16 mouse cellular contexts compared by ENCODE assay signal in the genomic region with DNA sequence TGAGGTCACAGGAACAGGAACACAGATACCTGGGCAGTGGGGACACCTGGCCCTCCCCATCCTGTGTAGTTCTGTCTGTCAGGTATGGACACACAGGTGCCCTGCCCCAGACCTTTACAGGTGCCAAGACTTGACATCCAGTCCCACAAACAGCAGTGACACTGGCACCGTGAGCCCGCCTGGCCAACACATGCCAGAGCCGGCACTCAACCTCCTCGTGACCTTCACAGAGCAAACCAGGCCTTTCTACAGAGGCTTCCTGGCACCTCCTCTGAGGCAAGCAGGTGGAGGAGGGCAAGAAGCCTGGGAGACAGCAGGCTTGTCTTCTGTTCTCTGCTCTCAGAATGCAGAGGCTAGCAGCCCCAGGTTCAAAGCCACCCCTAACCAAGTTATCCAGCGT. TPM values are rescaled to one million over a fixed set of nuclear protein-coding genes. Genes with fewer than 3 reads are reported as not detected.
DNase-seq lines count a peak whose midpoint lies in the region; ATAC-seq and TF ChIP-seq lines count a peak whose summit lies in the region.
"Had no signal": no experiment of that assay in that cellular context is flagged by ENCODE, and none has a peak within 500 bp of the region (broad histone marks: within the 10 kb centered on the region; RNA-seq: fewer than 3 reads in every experiment).

No protein-coding gene starts in this region.

- intact Hi-C loops in heart, postnatal 25 days (cut with DNase I), result no loop called here

- no peaks in the 10 kb centered on the region for H3K36me3 ChIP-seq in stomach, postnatal 0 days (ENCODE audit: control insufficient read depth, insufficient read depth, low read length)
- H3K36me3 ChIP-seq in thymus, adult 2 months (ENCODE audit: control insufficient read depth, insufficient read depth, low read length), result no peaks in the 10 kb centered on the region
- H3K36me3 ChIP-seq: hindbrain, embryonic 12.5 days; midbrain, embryonic 10.5 days; neural tube, embryonic 15.5 days had no signal

- TF ChIP-seq CTCF in stomach, postnatal 0 days (IDR thresholded peaks at IDR 0.05; ENCODE audit: low read depth), result no peak
- no peak for TF ChIP-seq CTCF in thymus, adult 2 months (IDR thresholded peaks at IDR 0.05; ENCODE audit: borderline replicate concordance, control insufficient read depth, extremely low read depth, insufficient read depth, low read length, poor library complexity)

- WGBS in stomach, postnatal 0 days, result 75% methylated on average over 5 of the region's 5 CpGs
- 97% methylated on average over 5 of the region's 5 CpGs for WGBS in thymus, adult 2 months

- TF ChIP-seq EP300 in stomach, postnatal 0 days (optimal IDR thresholded peaks at IDR 0.05), result no peak

- H3K9ac ChIP-seq in stomach, postnatal 0 days (ENCODE audit: low read length), result no peak overlapping the region
- H3K9ac ChIP-seq: hindbrain, embryonic 12.5 days; liver, embryonic 14.5 days; neural tube, embryonic 15.5 days had no signal

- peaks cover 7% of the 10 kb centered on the region; the same call in 1 of the 2 replicates for H3K4me1 ChIP-seq in stomach, postnatal 0 days (replicated peaks; ENCODE audit: control insufficient read depth, insufficient read depth)
- peaks cover 18% of the 10 kb centered on the region for H3K4me1 ChIP-seq in thymus, adult 2 months (replicated peaks; ENCODE audit: control insufficient read depth, insufficient read depth, low read length)

- H3K9me3 ChIP-seq in stomach, postnatal 0 days (ENCODE audit: control insufficient read depth, low read length), result no peaks in the 10 kb centered on the region
- H3K9me3 ChIP-seq: hindbrain, embryonic 12.5 days; midbrain, embryonic 10.5 days; neural tube, embryonic 15.5 days had no signal

- no peak overlapping the region for H3K27ac ChIP-seq in stomach, postnatal 0 days (replicated peaks)
- no peak overlapping the region for H3K27ac ChIP-seq in thymus, adult 2 months (ENCODE audit: control insufficient read depth, insufficient read depth, low read length)
- H3K27ac ChIP-seq: hindbrain, embryonic 12.5 days; liver, embryonic 14.5 days; midbrain, embryonic 10.5 days; neural tube, embryonic 15.5 days had no signal

- H3K4me3 ChIP-seq in stomach, postnatal 0 days (ENCODE audit: low read depth, low read length), result no peak overlapping the region
- H3K4me3 ChIP-seq in thymus, adult 2 months (ENCODE audit: control insufficient read depth, insufficient read depth, low read length), result no peak overlapping the region
- H3K4me3 ChIP-seq: hindbrain, embryonic 12.5 days; midbrain, embryonic 10.5 days; neural tube, embryonic 15.5 days had no signal

- H3K27me3 ChIP-seq in stomach, postnatal 0 days (ENCODE audit: control insufficient read depth, insufficient read depth, low read length), result no peaks in the 10 kb centered on the region
- no peaks in the 10 kb centered on the region for H3K27me3 ChIP-seq in thymus, adult 2 months (ENCODE audit: control insufficient read depth, insufficient read depth, low read length)

- DNase-seq in adrenal gland, adult (ENCODE audit: inconsistent age in 2 of 2, low spot score in 1 of 2), result peak; percentile 35 to 65
- DNase-seq in adrenal gland, postnatal 25 days, result no peak
- peak; percentile 62 to 74 for DNase-seq in heart, adult 18-20 months
- DNase-seq in heart, postnatal 25 days (ENCODE audit: low spot score), result no peak
- peak; percentile 15 for DNase-seq in lung, postnatal 36 days
- DNase-seq in lung, postnatal 4 days, result no peak
- no peak for DNase-seq in stomach, postnatal 0 days (ENCODE audit: low spot score)
- DNase-seq in thymus, adult 2 months, result no peak
- DNase-seq: right cerebral cortex, adult 18-20 months; thymus, postnatal 36 days had no signal

- ATAC-seq in stomach, postnatal 0 days (ENCODE audit: low FRiP score, low TSS enrichment), result 0 out of 2 replicates have a peak, but pooled peaks have one; percentile 3
- ATAC-seq: activated CD4-positive, CD25-positive, alpha-beta regulatory T cell, adult 4 months; forebrain, embryonic 14.5 days had no signal

- H3K4me2 ChIP-seq in stomach, postnatal 0 days (replicated peaks; ENCODE audit: low read depth), result no peak overlapping the region
- H3K4me2 ChIP-seq: hindbrain, embryonic 12.5 days; neural tube, embryonic 15.5 days had no signal

- TF ChIP-seq POLR2A in thymus, adult 2 months (IDR thresholded peaks at IDR 0.05; ENCODE audit: control insufficient read depth, extremely low read depth, insufficient read depth, low read length, poor library complexity), result no peak

RNA-seq across cellular contexts. Expression of a gene that starts 19.9 kb away (rescaled TPM):
- total RNA-seq in adrenal gland, postnatal 25 days (2021), result 12.9 and 13.1 TPM in 2 replicates
- total RNA-seq in heart, adult 18-20 months (2021), result 10 to 100 TPM; 52.5 to 59.1 TPM
- 10 to 100 TPM; 47.1 to 51.6 TPM for total RNA-seq in heart, postnatal 25 days (2021)
- polyA plus RNA-seq in stomach, postnatal 0 days (2015; fragmentation: Nextera tagmentation; extraction: Ambion mirVana), result 2.5 and 3.0 TPM in 2 replicates
- polyA plus RNA-seq in thymus, adult 2 months (2012; rRNA removed), result 6.1 and 6.8 TPM in 2 replicates

RNA-seq across cellular contexts. Expression of a gene that starts 35.7 kb away (rescaled TPM):
- 190 and 202 TPM in 2 replicates for total RNA-seq in adrenal gland, postnatal 25 days (2021)
- total RNA-seq in heart, adult 18-20 months (2021), result 100 to 1,000 TPM; 160 to 168 TPM
- 100 to 1,000 TPM; 158 to 160 TPM for total RNA-seq in heart, postnatal 25 days (2021)
- polyA plus RNA-seq in stomach, postnatal 0 days (2015; fragmentation: Nextera tagmentation; extraction: Ambion mirVana), result 161 TPM in 2 replicates
- polyA plus RNA-seq in thymus, adult 2 months (2012; rRNA removed), result 91.1 and 92.5 TPM in 2 replicates

RNA-seq across cellular contexts. Expression of a gene that starts 53.7 kb away (rescaled TPM):
- total RNA-seq in adrenal gland, postnatal 25 days (2021), result 50.8 and 51.5 TPM in 2 replicates
- 10 to 100 TPM; 43.1 to 44.5 TPM for total RNA-seq in heart, adult 18-20 months (2021)
- 10 to 100 TPM; 35.9 to 42.2 TPM for total RNA-seq in heart, postnatal 25 days (2021)
- 37.2 and 40.8 TPM in 2 replicates for polyA plus RNA-seq in stomach, postnatal 0 days (2015; fragmentation: Nextera tagmentation; extraction: Ambion mirVana)
- 115 and 122 TPM in 2 replicates for polyA plus RNA-seq in thymus, adult 2 months (2012; rRNA removed)

RNA-seq across cellular contexts. Expression of a gene that starts 54.4 kb away (rescaled TPM):
- total RNA-seq in adrenal gland, postnatal 25 days (2021), result 17.7 and 22.4 TPM in 2 replicates
- 10 to 100 TPM in 1 of 2 experiments, 1 to 10 TPM in 1; 8.0 to 10.3 TPM for total RNA-seq in heart, adult 18-20 months (2021)
- 1 to 10 TPM; 8.5 to 8.6 TPM for total RNA-seq in heart, postnatal 25 days (2021)
- polyA plus RNA-seq in stomach, postnatal 0 days (2015; fragmentation: Nextera tagmentation; extraction: Ambion mirVana), result 6.8 and 7.1 TPM in 2 replicates
- polyA plus RNA-seq in thymus, adult 2 months (2012; rRNA removed), result 50.7 and 51.1 TPM in 2 replicates

Comparison
In these comparisons a context has a peak if more than half of its experiments do, and no peak if none do; other contexts are left out.
1. DNase-seq: peak in adrenal gland, adult (2 of 2), heart, adult 18-20 months (2 of 2) and lung, postnatal 36 days (single experiment); none in adrenal gland, postnatal 25 days (single experiment), heart, postnatal 25 days (single experiment), lung, postnatal 4 days (0 of 2), stomach, postnatal 0 days (single experiment) and thymus, adult 2 months (single experiment).